Mouse (Mus musculus) urinary bladder, postnatal 25 days (tissue): Measurements from ENCODE around the gene Chpt1.
"Not testable (repeated sequence)": the region's sequence is repeated elsewhere in the genome, so short reads cannot be mapped to it uniquely, and the experiment has no call there.

Experiments
- DNase-seq: peaks from one replicate; pipeline ENCODE4 v3.0.0; 2022; ENCODE audit warnings: low spot score

The Chpt1 gene

DNA sequence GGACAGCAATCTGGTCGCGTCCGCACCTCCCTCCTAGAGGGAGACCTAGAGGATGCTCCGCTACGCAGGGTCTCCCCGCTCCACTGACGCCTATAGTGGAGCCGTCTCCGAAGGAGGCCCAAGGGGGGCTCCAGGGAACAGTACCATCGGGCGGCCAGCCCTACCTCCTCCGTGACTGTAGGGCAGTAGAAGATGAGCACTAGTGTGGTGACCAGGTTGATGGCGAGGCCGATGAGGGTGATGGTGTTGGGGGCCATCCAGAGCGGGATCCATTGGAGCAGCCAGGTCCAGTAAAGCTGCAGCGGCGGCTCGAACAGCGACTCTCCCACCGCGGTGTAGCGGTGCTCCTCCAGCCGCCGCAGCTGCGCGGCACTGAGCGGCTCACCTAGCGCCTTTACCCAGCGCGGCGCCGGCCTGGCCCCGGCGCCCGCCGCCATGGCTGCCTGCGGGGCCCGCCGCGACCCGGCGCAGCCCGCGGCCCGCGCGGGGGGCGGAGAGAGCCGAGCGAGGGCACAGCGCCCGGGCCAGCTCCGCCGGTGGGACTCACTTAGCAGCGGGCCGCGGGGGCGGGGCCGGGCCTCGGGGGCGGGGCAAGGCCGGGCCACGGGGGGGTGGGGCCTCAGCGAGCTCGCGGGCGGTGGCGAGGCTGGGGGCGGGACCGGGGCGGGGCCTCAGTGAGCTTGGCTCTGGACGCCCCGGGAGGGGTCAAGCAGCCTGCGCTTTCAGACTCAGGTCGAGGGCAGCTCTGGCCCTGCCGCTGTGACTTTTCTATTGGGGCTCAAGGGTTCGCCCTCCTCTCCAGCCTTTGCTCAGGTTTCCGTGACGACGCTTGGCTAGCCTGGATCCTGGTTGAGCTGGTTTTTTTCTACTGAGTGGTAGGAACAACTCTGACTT is at the start of gene Chpt1:
Gene Chpt1 (minus strand): TSS at position 653 of the 894 bp plus-strand sequence.
- DNase-seq: peak; percentile 88

DNA sequence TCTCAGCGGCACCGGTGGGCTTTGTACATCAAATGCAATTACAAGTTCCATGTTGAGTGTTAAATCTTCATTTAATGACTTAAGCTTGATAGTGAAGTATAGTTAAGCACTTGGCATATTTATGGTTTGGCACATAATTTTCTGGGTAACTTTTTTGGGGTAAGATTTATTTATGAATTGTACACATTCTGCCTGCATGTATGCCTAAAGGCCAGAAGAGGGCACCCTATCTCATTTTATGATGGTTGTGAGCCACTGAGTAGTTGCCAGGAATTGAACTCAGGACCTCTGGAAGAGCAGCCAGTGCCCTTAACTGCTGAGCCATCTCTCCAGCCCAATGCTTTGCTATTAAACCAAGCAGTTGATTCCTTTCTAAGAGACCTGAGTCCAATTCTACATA is 48.9 kb upstream of the Chpt1 start:
- no peak for DNase-seq

DNA sequence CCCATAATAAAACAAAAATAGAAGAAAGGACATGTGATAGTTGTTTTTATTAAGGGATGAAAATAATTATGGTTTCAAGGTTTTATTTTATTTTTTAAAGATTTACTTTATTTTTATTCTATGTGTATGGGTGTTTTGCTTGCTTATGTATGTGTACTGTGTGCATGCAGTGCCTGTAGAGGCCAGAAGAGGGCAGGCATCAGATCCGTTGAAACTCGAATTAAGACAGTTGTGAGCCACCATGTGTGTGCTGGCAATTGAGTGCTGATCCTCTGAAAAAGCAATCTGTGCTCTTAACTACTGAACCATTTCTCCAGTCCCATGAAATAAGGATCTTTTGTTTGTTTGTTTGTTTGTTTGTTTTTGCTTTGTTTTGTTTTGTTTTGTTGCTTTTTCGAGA is 46.4 kb upstream of the Chpt1 start:
- DNase-seq: no peak

DNA sequence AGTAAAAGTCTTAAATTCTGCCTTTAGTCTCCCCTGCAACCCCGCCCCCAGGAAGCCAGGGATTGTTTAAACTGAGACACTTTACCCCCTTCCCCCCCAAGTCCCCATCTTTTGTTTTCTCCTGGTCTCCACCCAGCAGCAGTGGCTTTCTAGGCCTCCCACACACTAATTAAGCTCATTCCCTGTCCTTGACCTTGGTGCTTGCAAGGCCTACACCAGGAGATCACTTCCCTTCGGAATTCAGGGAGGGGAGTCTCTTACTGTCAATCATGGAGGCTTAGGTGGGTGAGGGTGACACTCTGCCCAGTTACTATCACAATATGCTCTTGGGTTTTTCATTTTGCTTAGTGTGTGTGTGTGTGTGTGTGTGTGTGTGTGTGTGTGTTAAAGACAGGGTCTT is 43.8 kb upstream of the Chpt1 start:
- no peak for DNase-seq

DNA sequence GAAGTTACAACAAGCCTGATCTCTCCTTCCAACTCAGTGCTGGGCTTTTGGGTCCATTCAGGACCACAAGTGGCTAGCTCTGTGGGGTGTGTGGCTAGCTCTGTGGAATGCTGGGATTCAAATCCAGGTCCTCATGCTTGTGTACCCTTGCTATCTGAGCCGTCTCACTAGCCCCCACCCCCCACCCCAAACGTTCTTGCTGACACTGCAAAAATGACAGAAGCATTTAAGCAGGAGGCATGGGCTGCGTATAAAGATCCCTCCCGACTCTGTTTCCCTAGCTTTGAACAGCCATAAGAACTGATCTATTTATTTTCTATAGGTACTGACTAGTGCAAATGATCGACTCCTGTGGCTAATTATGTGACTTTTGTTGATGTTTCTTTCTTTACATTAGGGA is 26.8 kb upstream of the Chpt1 start:
- no peak for DNase-seq

DNA sequence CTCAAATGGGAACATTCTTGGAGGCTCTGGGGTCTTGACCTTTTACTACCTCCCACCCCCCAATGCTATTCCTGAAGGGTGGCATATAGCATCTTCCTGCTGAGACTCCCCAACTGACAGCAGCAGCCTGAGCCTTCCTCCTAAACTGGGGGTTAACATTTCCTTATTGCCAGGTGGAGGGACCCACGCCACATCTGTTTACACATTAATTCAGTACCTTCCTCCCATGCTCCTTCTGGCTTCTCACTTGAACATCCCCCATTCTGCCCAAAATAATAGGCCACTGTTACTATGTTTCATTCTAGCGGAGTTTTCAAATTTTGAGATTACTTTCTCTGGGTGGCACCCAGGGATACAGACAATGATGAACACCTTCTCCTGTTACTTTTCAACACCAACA is 20.1 kb upstream of the Chpt1 start:
- no peak for DNase-seq

DNA sequence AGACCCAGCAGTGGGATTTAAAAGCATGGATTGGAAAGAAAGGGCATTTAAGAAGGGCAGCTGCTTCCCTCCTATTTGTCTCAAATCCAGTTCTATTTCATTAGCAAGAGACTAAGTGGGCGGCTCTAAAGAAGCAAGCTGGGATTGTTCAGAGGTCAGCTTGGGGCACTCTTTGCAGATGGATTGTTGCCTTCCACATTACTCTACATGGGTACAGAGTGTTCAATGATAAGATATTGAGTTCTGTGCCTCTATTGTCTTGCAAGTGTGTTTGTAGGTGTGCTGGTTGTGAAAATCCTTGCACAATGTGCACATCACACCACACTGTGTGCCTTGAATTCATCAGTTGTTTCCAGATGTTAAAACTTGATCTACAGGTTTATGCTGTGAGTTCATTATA is 19.3 kb upstream of the Chpt1 start:
- no peak for DNase-seq

DNA sequence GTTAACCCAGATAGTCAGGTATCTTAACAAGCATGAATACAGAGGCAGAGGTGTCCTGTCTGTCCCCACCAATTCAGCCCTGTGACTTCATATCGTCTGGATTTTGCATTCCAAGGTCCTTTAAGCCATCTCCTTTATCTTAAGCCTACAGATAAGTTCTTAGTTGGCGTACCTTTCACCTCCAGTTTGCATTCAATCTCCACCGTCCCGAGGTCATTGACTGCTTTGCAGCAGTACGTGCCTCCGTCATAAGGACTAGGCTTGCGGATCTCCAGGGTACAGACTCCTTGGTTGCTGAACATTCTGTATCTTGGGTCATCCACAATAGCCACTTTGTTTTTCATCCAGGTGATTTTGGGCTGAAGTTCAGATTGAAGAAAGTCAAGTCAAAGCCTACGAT is 18.9 kb upstream of the Chpt1 start:
- no peak for DNase-seq

DNA sequence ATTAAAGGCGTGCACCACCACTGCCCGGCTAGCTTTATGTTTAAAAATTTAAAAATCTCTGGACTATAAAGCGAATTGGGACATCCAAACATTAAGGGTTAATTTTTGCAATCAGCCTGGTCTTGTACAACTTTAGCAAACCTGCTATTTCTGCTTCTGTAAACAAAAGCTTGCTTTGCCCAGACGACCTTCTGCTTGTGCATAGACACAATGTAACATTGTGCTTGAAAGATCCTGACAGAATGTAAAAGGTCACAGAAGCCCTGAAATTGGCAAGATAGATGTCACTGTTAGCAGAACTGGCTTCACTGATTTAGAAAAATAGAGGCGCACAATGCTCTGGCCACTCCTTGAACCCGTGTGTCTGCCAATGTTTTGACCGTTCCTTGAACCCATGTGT is 11.2 kb upstream of the Chpt1 start:
- DNase-seq: not testable (repeated sequence)

DNA sequence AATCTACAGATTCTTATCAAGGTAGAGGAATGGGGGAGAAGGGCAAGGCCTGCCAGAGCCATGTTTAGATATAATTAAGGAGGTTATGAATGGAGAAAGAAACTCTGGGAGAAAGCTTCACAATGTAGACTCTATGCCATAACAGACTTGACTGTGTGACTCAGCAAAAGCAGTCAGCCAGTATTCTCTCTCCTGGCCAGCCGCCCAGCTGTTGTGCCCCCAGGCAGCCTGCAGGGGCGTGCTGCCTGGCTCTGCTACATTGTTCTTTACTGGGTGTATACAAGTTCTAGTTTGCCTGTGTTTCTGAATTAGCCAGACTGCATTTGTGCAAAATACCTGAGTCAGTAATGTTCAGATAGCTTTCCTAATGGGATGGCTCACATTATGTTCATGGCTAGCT is 10.6 kb upstream of the Chpt1 start:
- peak; percentile 43 for DNase-seq

DNA sequence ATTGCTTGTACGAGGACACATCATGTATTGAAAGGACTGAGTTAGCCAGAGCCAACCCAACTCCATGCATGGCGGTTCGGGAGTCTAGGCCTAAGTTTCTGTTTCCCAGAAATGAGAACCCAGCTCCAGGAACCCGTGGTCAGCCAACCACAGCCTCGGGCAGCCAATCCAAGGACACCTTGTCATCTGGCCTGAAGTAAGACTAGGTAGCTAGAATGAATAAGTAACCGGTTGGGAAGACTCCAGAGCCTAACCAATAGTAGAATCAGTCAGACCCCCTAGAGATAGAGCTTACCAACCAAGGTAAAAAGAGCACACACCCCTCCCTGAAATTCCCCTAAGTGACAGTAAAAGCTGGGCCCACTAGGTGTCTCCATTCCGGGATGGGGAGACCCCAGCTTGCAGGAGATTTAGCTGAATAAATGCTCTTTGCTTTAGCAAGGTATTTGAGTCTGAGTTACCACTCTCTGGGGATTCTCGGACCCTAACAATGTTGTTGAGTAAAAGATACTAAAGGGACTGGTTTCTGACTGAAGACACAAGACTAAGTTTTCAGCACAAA is 9.8 kb upstream of the Chpt1 start:
- no peak for DNase-seq

DNA sequence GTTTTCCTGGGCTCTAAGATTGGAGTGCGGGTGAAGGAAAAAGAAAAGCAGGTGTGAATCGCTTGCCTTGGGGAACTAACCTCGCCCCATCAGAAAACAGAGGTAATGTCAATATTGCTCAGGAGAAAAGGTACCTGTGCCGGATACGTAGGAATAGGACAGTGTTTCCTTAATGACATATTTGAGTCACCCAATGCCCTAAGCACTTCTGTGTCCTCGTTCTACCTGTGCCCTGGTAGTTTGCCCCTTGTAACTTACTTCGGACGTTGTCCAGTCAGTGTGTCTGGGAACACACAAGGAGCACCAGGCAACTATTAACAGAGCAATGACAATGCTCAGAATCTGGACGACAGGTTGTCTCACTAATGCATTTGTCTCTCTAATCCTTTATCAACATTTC is 7.5 kb upstream of the Chpt1 start:
- DNase-seq: no peak

DNA sequence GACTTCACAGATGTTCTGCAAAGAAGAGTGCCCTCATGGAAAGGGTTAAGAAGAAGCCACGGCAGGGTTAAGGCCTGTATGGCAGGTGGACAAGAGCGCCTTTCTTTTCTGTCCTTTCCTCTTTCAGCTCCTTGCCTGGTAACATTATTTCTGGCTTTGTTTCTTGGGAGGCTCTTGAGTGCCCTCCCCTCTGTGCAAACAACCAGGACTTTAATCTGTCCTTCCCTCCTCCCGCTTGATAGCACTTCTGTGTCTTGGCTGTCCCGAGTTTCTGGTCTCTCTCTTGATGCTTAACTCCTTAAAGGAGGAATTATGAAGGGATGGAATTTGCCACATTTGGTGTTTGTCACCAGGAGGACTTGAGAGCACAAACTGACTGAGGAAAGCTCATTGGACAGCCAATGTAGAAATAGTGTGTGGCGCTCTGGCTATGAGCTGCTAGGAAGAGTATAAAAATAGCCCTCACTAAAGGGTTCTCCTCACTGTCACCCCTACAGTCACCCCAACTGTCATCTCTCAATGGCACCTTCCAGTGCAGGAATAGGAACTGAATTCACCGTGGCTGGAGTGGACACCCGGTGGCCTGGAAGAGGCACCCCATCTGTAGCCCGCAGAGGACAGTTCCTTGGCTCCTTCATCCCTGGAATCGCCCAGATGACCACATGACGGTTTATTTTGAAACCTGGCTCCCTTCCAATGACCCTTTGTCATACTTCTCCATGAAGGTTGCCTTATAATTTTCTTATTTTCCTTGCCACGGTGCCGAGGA is 6.8 kb upstream of the Chpt1 start:
- no peak for DNase-seq

DNA sequence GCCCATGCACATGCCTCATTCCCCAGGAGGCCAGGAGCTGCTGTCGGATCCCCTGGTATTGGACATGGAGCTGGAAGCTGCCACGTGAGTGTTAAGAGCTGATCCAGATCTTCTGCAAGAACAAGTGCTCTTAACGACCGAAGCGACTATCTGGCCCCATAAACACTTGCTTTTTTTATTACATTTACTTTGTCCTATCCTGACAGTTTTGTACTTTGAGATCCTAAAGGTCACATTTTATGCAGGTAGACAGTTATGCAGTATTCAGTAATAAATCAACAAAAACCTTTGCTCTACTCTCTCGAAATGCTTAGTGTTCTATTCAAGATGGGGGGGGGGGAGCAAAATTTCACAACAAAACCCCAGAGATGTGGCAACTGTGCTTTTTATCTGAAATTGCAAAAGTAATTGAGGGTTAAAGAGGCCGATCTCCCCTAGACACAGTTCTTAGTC is 3.8 kb upstream of the Chpt1 start:
- no peak for DNase-seq

DNA sequence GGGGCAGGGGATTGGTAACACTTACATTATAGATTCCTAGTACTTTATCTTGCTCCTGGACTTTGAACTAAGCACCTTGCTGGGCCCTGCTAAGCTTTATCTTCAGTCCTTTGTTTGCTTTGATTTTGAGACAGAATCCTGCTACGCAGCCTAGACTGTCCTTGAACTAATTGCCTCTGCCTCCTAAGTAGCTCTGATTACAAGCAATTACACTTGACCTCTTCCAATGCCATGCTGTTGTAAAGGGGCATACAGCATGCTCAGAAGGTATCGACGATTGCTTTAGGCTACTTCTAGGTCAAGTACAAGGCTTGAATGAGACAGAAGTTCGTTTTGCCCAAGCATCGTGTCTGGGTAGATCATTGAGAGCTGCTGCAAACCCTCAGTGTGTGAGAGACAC is 1.4 kb upstream of the Chpt1 start:
- no peak for DNase-seq

DNA sequence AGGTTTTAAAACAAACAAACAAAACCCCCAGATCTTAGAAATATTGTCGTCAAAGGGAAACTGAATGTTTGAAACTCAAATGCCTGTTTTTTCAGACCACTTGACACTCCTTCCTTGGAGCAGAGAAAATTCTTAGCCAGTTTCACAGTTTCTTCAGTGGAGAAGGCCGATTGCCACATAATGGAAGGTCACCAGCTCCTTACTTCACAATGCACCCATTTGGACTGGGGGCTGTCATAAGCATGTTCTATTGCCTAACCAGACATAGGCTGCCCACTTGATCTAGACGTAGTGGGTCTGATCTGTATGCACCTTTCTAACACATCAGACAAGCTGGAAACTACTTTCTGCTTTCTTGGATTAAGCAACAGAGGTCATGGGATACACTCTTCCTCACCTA is 608 bp upstream of the Chpt1 start:
- DNase-seq: no peak

DNA sequence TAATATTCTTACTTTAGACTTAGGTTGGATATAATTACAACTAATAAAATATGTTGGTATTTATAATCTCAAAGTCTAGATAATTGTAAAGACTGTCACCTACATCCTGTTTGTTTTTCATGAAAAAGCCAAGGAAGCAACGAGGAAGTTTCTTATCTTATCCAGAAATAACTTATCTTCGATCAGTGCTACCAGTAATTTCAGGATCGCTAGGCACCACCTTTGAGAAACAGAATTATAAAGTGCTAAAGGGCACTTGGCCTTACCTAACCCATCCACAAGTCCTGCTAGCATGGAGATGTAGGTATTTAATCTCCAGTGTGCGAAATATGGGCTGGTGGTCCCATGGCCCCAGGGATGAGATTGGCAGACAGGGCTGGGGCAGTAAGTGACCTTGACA is 954 bp downstream of the Chpt1 start:
- DNase-seq: no peak

DNA sequence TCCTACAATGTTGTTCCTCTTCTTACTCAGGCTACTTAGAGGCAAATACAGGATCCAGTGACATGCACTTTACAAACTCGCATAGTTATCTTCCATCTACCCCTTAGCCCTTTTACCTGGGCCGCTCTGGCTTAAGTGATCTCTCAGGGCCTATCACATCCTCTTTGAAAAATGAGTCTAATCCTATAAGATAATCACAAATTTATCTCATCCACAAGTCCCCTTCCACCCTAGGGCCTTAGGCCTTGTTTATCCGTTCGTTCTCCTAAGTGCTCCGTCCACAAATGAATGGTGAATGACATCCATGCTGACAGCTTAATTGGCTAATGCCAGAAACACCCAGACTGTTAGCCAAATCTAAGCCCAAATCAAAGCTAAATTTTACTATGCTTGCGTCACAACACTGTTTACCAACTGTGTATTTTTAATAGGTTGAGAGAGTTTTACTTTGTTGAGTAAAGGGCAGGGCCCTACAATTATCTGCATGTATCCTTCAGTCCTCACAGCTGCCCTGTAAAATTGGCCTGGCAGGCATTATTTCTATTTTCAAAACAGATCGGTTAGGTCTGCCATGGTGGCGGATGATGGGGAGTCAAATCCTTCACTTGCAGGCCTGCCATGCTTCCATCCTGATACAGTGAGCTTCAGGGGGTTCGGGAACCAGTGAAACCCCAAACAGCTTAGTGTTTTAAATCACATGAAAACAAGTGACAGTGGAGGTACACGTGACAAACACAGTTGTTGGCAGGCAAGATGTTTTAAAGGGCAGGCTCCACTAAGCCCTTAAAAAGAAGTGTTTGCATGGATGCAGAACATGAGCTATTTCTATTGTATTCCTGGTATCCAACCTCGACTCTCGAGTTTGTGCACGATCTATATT is 1.7 kb downstream of the Chpt1 start:
- DNase-seq: no peak

DNA sequence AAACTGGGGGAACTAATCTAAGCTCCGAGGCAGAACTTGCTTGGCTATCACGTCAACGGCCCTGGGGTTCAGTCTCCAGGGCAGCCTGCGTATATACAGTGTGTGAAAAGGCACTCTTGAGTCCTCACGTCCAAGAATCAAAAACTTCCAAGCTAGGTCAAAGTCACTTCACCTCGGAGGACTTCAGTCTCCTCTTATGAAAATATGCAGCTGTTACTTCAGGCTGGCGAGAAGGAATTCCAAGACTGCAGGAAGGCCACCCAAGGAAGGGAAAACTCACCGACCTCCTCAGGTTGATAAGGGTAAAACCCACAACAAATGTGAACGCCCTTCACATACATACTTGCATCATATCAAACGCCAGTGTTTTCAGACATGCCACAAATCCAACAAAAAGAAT is 2.5 kb downstream of the Chpt1 start:
- no peak for DNase-seq

DNA sequence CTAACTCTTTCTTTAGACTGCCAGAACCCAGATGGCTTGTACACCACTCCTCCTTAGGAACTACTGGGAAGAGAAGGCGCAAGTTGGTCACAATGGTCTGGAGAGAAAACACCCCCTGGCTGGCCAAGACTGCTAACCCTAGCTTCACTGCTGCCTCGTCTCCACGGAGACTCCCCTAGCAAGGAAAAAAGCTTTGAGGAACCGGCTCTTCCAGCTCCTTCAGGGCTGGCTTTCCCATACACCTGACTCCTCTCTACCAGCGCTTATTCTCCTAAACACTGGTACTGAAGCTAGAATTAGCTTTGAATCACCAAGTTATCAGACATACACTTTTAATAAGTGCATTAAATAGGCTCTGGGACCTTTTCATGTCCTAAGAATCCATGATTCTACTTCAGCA is 3.9 kb downstream of the Chpt1 start:
- no peak for DNase-seq

DNA sequence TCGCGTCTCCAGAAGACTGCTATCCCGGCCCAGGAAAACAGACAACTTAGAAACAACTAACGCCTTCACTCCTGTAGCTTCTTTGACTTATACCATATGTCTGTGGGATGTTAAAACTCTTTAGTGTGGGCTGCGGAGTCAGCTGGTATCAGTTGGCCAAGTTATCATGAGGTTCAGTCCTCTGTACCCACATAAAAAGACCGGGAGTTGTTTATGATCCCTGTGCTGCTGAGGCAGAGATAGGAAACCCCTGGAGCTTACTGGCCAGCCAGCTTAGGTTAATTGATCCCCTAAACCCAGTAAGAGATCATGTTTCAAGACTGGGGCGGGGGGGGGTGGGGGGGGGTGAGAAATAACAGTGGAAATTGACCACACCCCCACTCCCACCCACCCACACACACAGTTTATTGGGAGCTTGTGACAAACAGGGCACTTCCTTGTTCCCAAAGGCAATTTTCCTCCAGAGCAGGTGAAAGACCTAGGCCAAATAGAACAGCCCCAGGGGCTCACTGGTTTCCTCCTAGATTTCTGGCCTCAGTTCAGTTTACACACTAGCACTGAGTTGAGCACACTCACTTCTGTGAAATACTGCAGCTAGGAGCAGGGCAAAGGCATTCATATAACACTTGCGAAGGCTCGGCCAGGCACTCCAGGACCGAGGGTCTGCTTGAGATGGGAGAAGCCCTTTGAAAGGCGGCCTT is 6.9 kb downstream of the Chpt1 start:
- no peak for DNase-seq
